Mouse (Mus musculus): ENCODE results near the gene Sapcd1.
A peak's percentile ranks its signal among the peaks of the same experiment; 100 is the strongest.
"Not testable (repeated sequence)": the region's sequence is repeated elsewhere in the genome, so short reads cannot be mapped to it uniquely, and the experiment has no call there.

Sapcd1 gene

DNA sequence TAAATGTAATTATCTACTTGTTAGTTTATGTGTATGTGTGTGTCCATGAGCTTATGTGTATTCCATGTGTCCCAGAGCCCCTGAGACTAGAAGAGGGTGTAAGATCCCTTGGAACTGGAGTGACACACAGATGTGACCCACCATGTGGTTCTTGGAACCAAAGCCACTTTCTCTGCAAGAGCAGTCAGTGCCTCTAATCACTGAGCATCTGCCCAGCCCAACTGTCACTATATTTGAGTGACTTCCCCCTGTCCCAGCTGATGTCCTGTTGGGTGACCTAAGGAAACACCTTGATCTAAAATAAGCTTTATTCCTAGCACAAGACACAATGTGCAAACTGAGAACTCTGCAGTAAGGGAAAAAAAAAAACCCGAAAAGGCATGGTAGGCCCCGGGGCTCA, 499 bp upstream of the Sapcd1 start:
- DNase-seq = no peak

GRCm38 (mm10) chr17:35026206-35026605, 1.6 kb downstream of the Sapcd1 start:
- no peak for DNase-seq

GRCm38 (mm10) chr17:35024691-35025488, 2.9 kb downstream of the Sapcd1 start:
- DNase-seq = no peak

GRCm38 (mm10) chr17:35024261-35024660, 3.6 kb downstream of the Sapcd1 start:
- no peak for DNase-seq

GRCm38 (mm10) chr17:35023756-35024155, 4.1 kb downstream of the Sapcd1 start:
- no peak for DNase-seq

DNA sequence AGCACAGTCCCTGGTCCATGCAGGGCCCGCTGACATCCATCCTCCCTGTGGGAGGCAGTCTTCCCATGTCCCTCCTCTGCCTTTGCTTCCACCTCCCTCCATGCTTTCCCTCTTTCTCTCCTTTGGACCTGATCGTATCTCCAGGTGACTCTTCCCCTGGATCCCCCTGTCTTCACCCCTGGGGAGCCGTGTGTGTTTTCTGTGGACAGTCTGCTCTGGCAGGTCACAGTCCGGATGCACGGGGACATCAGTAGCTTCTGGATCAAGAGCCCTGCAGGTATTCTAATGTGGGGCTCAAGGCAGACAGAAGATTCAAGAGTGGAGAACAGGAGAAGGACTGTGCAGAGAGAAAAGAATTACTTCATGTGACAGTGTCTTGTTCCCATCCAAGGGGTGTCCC, 4.6 kb downstream of the Sapcd1 start:
- DNase-seq = no peak

DNA sequence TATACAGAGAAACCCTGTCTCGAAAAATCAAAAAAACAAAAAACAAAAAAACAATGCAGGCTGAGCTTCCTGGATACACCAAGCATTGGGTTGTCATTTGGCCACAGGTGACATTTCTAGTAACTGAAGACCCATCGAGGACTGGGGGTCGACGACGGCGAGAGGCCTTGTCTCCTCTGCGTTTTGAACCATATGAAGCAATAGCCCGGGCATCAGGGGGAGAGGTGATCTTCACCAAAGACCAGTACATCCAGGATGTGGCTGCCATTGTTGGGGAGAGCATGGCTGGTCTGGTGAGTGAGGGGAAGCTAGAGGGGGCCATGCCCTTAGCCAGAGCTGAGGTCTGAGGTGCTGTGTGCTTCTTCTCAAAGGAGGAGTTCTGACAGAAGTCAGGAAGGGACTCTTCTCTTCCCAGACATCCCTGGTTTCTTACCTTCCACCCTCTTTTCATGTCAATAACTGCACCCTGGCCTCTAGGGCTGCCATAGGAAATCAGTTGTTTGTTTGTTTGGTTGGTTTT, 5.2 kb downstream of the Sapcd1 start:
- DNase-seq = no peak

- no peak for DNase-seq
These were observed 5.9 kb downstream of the Sapcd1 start for GRCm38 (mm10) chr17:35021842-35022477.

DNA sequence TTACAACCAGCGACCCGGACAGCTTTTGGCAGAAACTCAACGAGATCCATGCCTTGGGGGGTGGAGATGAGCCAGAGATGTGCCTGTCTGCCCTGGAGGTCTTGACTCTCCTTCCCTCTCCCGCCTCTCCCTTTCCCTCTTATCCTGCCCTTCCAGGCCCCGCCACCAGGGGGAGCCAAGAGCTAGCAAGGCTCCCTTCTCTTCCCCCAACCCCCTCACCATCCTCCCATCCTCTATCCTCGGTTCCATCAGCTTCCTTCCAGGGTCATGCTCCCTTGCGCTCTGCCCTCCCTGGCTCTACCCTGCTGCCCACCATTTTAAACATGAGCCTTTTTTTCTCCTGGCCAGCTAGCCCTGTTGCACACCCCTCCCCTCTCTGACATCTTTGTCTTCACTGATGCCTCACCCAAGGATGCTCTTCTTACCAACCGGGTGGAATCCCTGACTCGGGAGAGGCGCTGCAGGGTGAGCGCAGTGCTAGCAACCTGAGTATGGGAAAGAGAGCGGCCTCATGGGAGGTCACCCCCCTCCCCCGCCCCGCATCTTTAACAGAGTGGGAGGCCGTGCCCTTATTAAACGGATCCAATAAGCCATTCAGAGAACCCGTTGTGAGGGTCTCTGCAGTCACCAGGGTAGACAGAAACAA, 6.5 kb downstream of the Sapcd1 start:
- DNase-seq = peak; percentile 87

DNA sequence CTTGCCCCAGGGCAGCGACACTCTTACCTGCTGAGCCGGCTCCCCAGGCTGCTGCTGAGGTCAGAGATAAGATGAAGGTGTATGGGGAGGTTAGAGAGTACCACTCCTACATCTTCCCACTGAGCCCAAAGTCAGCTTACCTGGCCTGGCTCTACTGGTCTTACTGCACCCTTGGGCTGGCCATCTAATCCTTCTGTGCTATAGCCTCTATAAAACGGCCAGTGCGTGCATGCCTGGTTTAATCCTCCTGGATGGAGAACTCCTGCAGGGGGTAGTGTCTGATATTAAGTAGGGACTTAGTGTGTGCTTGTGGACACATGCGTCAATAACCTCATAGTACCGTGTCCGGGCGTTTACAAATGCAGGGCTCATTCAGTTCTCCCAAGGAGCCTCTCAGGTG, 7.3 kb downstream of the Sapcd1 start:
- DNase-seq = no peak

- no peak for DNase-seq
These were observed 7.9 kb downstream of the Sapcd1 start for GRCm38 (mm10) chr17:35019894-35020293.

GRCm38 (mm10) chr17:35018171-35018570, 9.6 kb downstream of the Sapcd1 start:
- no peak for DNase-seq

- DNase-seq = no peak
These were observed 10.1 kb downstream of the Sapcd1 start for GRCm38 (mm10) chr17:35017706-35018030.

DNA sequence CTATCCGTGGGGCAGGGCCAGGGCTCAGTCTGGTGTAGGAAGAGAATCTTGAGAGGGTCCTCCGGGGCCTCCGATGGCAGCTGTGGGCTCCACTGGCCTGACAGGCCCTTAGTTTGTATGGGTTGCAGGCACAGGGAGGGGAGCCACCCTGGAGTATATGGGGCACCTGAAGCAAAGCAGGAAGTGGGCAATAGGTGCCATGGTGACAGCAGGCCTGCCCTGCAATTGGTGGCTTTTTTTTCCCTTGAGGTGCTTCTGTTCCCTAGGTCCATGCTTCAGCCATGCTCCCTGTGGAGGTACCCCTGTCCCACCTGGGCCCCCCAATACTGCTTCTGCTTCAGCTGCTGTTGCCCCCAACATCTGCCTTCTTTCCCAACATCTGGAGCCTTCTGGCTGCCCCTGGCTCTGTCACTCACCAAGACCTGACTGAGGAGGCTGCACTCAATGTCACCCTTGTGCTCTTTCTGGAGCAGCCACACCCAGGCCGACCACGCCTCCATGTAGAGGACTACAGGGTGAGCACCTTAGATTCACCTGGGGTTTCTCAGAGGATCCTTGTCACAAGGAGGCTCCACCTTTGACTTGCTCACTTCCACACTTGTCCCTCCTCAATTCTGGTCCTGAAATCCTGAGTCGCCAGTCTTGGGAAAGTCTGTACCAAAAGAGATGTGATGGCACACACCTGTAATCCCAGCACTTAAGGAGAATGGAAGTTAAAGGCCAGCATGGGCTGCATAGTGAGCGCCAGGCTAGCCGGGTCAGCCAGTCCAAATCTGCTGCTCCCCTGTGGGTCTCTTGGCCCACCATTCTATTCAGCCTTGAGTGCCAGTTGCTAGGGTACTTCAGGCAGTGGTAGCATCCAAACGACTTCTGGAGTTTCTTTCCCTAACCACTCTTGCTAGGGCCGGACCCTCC, 10.8 kb downstream of the Sapcd1 start:
- DNase-seq = no peak

GRCm38 (mm10) chr17:35016376-35016775, 11.4 kb downstream of the Sapcd1 start, which contains the start of gene Vwa7:
Gene Vwa7, plus strand, starts transcription at chr17:35016579.
- DNase-seq = peak; percentile 44

DNA sequence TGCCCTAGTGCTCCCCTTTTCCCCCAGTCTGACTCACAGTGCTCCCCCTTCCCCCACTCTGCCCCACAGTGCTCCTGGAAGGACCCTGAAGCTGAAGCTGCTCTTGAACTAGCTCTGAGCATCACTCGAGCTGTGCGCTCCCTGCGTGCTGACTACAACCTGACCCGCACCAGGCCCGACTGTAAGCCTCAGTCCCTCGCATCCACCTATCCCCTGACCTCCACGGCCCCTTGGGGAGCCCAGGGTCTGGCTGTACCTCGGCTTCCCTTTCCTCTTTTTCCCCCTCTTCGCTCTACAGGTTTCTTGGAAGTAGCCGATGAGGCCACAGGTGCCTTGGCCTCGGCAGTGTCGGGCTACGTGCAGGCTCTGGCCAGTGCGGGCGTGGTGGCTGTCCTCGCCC, 12.5 kb downstream of the Sapcd1 start:
- DNase-seq = no peak

- DNase-seq = no peak
These were observed 14.6 kb downstream of the Sapcd1 start for GRCm38 (mm10) chr17:35013221-35013620.

GRCm38 (mm10) chr17:35012430-35012829, 15.4 kb downstream of the Sapcd1 start:
- DNase-seq = no peak

- no peak for DNase-seq
These were observed 16.4 kb downstream of the Sapcd1 start for GRCm38 (mm10) chr17:35011440-35011839.

DNA sequence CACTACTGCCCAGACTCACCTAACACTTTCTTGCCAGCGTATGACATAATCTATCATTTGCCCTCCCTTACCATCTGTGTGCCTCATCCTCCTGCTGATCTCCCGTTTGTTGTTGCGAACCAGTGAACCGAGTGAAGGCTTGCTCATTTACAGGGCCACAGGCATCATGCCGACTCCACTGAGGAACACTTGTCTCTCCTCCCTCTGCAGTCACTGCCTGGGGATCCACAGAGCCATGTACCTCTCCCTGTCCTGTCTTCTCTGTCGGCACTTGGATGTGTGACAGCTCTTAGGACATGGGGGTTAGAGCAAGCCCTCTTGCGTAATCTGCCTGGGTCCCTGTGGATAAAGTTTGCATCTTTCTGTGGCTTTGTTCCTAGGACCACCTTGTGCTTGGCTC, 18.2 kb downstream of the Sapcd1 start:
- no peak for DNase-seq

GRCm38 (mm10) chr17:35007387-35007991, 20.3 kb downstream of the Sapcd1 start:
- DNase-seq = no peak

- DNase-seq = not testable (repeated sequence)
These were observed 21.9 kb downstream of the Sapcd1 start for GRCm38 (mm10) chr17:35005902-35006301.
